Mouse (Mus musculus) liver, adult 2 months (tissue): ENCODE data around the gene Pabpc4.

Source experiments
- CTCF ChIP-seq: fragments of 200-500 bp; IDR thresholded peaks from 2 replicates; pipeline ENCODE4 v1.5.1; 2011; ENCODE audit warnings: low read depth, low read length, control low read depth
- POLR2A ChIP-seq: fragments of 200-500 bp; IDR thresholded peaks from 2 replicates; pipeline ENCODE4 v1.6.1; 2011; ENCODE audit warnings: low read length, control low read depth; ENCODE audit not compliant: insufficient read depth; ENCODE audit errors: extremely low read depth

DNA sequence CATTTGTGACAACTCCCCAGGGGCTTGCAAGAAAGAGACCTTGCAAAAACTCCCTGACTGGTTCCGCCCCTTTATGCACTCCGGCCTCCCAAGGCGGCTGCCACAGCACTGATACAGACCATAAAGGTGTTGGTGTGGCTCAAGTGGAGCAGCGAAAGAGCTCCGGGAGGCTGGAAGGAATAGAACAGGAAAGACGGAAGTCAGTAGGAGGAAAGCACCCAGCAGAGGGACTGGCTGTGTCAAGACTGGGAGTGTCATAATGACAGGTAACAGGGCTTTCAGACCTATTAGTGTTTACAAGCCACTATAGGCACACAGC lies 81.3 kb downstream of the Pabpc4 start:
- TF ChIP-seq CTCF (no peak), POLR2A (no peak)
